Mouse (Mus musculus) brain, embryonic 18.5 days (tissue): ENCODE results near the gene Ppp4r2.

Source experiments
- DNase-seq: peaks from one replicate; pipeline ENCODE4 v3.0.0-alpha.2; 2012; ENCODE audit warnings: low read depth, low spot score

The Ppp4r2 gene

DNA sequence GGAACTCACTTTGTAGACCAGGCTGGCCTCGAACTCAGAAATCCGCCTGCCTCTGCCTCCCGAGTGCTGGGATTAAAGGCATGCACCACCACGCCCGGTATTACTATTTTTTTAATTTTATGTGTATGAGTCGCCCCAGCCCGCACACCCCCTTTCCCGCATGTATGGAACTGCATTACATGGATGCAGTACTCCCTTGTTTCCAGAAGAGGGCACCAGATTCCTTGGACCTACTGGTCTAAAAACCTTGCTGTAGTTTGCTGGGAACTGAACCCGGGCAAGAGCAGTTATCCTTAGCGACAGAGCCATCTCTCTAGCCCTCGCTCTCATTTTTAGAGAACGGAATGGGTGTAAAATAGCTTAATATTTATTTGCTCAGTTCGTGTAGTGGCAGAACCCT, 49.8 kb downstream of the Ppp4r2 start:
- DNase-seq, result no peak

DNA sequence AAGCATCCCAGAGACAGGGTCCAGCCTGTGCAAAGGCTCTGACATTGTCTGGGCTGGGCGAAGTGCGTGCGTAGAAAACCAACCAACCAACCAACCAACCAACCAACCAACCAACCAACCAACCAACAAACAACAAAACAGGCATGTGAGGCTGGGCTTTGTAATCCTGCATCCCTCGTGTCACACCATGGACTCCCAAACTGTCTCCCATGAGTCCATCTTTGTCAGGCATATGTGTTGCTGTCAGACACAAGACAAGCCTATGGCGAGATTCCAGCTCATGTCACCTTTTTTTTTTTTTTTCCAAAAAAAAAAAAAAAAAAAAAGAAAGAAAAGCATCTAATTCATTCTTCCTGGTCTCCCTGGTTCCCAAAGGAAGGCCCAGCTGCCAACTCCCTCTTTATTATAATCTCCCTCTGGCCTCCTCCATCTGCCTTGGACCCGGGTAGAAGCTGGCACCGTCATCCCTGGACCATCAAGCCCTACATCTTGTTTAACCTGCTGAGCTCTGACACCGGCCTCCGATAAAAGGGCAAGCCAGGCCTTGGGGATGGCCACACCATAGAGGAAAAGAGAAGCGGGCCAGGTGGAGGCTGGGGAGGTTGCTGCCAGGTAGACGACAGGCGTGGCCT, 51.3 kb downstream of the Ppp4r2 start:
- DNase-seq, result no peak

DNA sequence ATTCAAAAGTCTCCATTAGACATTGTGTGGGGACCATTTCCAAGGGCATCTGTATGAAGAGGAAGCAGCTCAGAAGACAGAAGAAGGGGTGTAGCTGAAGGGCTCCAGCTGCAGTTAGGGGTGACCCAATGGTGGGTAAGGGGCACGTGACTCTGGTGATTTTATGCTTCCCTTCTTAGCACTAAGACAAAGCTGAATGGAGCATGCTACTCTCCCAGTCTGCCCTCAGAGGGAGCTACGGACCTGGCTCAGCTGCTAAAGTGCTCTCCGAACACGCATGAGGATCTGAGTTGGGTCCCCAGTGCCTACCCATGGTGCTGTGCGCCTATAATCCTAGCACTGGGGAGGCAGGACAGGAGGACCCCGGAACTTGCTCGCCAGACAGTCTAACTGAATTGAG, 52.0 kb downstream of the Ppp4r2 start:
- DNase-seq, result no peak

DNA sequence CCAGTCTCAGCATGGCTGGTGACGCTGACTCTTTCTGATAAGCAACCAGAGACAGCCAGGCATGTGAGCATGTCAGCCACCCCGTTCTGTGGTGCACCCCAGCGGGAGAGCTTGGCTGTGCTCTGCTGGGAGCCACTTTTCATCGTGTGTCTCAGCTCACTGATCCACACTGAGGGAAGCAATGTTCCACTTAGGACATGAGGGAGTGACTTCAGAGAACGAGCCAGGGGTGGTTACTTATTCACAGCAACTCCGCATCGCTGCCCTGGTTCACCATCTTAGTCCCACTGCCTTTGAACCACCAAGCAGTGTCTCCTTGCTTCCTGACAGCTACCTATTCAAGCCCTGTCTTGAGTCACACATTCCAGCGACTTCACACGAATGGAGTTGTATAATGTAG, 53.6 kb downstream of the Ppp4r2 start:
- DNase-seq, result no peak

DNA sequence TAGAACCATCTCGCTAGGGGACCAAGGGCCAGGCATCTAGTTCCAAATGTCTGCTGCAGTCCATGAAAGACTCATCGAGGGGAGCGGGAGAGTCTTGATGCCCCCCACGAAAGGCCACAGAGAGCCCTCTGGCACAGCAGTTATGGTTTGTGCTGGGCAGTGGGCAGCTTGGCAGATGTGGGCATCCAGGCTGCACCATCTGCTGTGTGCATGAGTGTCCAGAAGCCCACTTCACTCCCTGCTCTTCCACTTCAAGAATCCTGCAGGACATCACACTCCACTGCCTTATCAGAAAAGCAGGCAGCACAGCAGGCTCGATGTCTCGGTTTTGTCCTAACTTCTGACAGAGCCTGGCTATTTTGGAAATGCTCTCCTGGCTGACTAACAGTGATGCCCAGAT, 55.9 kb downstream of the Ppp4r2 start:
- no peak for DNase-seq

DNA sequence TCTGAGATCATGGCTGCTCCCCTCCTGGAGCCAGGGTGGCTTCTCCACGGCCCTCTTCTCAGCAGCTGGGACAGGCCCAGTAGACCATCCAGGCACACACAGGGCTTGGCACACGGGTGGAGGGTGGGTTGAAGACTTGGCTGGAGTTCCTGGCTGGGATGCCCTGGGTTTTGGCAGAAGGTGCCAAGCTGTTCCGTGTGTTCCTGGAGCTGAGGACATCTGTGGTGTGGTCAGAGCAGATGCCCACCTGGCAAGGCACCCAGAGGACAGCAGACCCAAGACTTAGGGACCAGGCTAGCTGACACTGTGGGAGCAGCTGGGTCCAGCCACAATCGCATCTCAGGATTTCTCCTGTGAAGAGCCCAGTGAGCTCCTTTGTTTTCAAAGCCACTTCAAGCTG, 59.1 kb downstream of the Ppp4r2 start:
- DNase-seq, result no peak

DNA sequence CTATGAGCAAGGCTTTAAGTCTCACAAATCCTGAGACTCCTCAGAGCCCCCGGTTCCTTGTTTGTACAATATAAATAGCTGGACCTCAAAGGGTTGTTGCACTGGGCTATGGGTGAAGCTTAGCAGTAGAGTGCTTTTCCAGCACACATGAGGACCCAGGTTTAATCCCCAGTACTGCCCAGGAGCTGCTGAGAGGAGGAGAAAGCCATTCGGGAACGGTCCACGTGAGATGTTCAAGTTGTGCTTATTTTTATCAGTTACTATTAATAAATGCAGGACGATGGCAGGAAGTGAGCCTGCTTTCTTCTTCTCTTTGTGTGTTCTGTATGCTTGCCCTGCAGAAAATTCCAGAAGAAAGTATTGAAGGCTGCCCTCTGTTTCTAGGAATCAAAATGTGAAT, 59.7 kb downstream of the Ppp4r2 start:
- DNase-seq, result no peak

DNA sequence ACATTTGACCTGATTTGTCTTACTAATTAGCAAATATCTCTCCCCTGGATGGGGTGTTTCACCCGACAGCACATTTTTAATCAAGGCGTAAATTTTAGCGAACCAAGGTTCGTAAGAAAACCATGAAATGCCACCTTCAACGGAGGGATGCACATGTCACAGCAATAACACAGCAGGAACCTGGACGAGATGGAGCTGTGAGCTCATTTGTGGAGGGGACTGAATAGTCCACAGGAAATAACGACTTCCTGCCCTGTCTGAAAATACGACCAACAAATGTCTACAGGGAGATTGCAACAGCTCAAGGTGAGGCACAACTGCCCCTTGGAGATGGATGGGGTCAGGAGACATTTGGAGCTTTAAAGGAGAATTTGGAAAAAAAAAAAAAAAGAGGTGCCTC, 61.8 kb downstream of the Ppp4r2 start:
- DNase-seq, result no peak

DNA sequence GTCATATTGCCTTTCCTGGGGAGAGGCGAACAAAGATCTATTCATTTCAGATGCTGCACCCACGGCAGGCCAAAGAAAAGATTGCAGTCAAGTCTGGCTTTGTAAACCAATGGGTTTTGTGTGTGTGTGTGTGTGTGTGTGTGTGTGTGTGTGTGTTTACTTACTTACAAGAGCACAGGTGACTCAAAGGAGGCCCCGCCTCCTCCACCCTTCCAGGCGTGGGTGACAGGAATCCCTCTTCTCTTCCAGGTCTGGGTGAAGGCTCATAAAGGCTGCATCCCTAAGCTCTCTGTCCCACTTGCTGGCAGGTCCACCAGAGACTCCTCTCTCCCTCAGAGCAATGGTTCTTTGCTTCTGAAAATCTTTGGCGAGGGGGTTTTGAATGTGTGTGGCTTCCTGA, 63.5 kb downstream of the Ppp4r2 start:
- no peak for DNase-seq

DNA sequence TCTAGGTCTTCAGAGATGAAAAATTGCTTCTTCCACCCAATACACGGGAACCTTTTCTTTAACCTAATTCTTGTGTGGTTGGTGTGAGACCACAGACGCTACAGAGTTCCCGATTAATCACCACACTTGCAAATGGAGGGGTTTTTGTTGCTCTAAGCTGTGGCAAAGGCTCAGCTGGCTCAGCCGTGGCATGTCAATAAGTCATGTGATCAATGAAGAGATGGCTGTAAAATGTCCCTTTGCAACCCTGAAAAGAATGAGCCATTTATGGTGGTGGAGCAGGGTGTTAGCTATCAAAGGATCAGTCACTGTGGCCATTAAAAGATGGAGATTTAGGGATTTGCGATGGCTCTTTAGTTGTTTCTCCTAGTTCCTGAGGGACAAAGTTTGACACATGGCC, 71.0 kb downstream of the Ppp4r2 start:
- DNase-seq, result no peak

DNA sequence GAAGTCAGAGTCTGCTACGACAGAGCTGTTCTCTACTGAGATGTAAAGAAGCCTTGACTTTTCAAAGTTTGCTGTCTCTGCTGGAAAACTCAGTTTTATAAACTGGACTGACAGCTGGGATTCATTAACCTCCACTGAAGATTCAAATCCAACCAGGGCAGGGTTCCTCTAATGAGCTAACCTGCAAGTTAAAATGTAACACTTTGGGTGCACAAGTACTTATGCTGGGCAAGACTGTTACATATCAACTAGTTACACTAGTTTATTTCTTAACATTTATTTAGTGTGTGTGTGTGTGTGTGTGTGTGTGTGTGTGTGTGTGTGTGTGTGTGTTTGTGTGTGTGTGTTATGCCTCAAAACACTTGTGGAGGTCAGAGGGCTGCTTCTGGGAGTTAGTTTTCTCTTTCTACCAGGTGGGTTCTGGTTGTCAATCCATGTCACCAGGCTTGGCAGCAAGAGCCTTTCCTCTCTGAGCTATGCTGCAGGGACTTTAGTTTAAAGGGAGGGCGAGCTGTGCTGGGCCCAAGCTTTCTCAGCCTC, 76.8 kb downstream of the Ppp4r2 start:
- no peak for DNase-seq
